Mouse (Mus musculus) erythroblast, embryonic 14.5 days (primary cell): Measurements from ENCODE around the gene Arpc3.

Experiments
- GATA1 ChIP-seq: IDR thresholded peaks from 2 replicates; pipeline ENCODE4 v1.6.1; 2012; ENCODE audit warnings: low read length, inconsistent platforms, mixed read lengths
- TAL1 ChIP-seq: IDR thresholded peaks from 3 replicates; pipeline ENCODE4 v1.6.1; 2012; ENCODE audit warnings: low read length, inconsistent platforms, mixed read lengths

- TF ChIP-seq GATA1 (no peak), TAL1 (no peak)
These were observed 61.5 kb downstream of the Arpc3 start for GRCm38 (mm10) chr5:122453188-122453587.
